Mouse (Mus musculus) spleen, adult 2 months (tissue): ENCODE measurements around the gene Npy4r.

Experiments used
- CTCF ChIP-seq: fragments of 200-500 bp; IDR thresholded peaks from 2 replicates; pipeline ENCODE4 v1.5.1; 2011; ENCODE audit warnings: mild to moderate bottlenecking, inconsistent platforms; ENCODE audit not compliant: insufficient read depth, insufficient read length, insufficient replicate concordance; ENCODE audit errors: extremely low read depth
- POLR2A ChIP-seq: fragments of 200-500 bp; IDR thresholded peaks from 2 replicates; pipeline ENCODE4 v1.6.1; 2011; ENCODE audit warnings: low read depth, low read length, inconsistent platforms

- no peak; the same call in 1 of the 2 replicates for TF ChIP-seq CTCF
- no peak for TF ChIP-seq POLR2A
Measured at GRCm38 (mm10) chr14:34188629-34189028, 36.3 kb upstream of the Npy4r start.
